Mouse (Mus musculus): ENCODE measurements at regions not wholly inside any gene's neighbourhood (a gene's known extent, or its start where the extent isn't known, plus 50 kb on each side); places are given as distances from the start of the nearest gene placed in this dataset.

- DNase-seq: no peak
Measured at GRCm38 (mm10) chr3:21824101-21824880, 252.2 kb upstream of the Tbl1xr1 start.

GRCm38 (mm10) chr3:21824913-21825610, 251.4 kb upstream of the Tbl1xr1 start:
- peak; percentile 71 for DNase-seq

- peak; percentile 37 for DNase-seq
Measured at GRCm38 (mm10) chr3:21827656-21828055, 248.8 kb upstream of the Tbl1xr1 start.

GRCm38 (mm10) chr3:21833111-21833510, 243.3 kb upstream of the Tbl1xr1 start:
- DNase-seq: no peak

GRCm38 (mm10) chr3:21835526-21835925, 240.9 kb upstream of the Tbl1xr1 start:
- DNase-seq: peak; percentile 37

GRCm38 (mm10) chr3:21837297-21837946, 239.0 kb upstream of the Tbl1xr1 start:
- DNase-seq: no peak

- DNase-seq: no peak
Measured at GRCm38 (mm10) chr3:21840751-21841488, 235.5 kb upstream of the Tbl1xr1 start.

- peak; percentile 34 for DNase-seq
Measured at GRCm38 (mm10) chr3:21841506-21841905, 234.9 kb upstream of the Tbl1xr1 start.

GRCm38 (mm10) chr3:21842545-21843291, 233.7 kb upstream of the Tbl1xr1 start:
- no peak for DNase-seq

GRCm38 (mm10) chr3:21843292-21843852, 233.1 kb upstream of the Tbl1xr1 start:
- peak; percentile 58 for DNase-seq

- no peak for DNase-seq
Measured at GRCm38 (mm10) chr3:21849831-21850230, 226.6 kb upstream of the Tbl1xr1 start.

GRCm38 (mm10) chr3:21850977-21851376, 225.5 kb upstream of the Tbl1xr1 start:
- DNase-seq: no peak

GRCm38 (mm10) chr3:21854340-21854739, 222.1 kb upstream of the Tbl1xr1 start:
- DNase-seq: no peak

GRCm38 (mm10) chr3:21859436-21859835, 217.0 kb upstream of the Tbl1xr1 start:
- no peak for DNase-seq

- peak; percentile 67 for DNase-seq
Measured at GRCm38 (mm10) chr3:21860915-21861635, 215.4 kb upstream of the Tbl1xr1 start.

GRCm38 (mm10) chr3:21861636-21861970, 214.8 kb upstream of the Tbl1xr1 start:
- peak; percentile 71 for DNase-seq

- no peak for DNase-seq
Measured at GRCm38 (mm10) chr3:21864391-21864790, 212.1 kb upstream of the Tbl1xr1 start.

GRCm38 (mm10) chr3:21865856-21866255, 210.6 kb upstream of the Tbl1xr1 start:
- DNase-seq: no peak

- DNase-seq: no peak
Measured at GRCm38 (mm10) chr3:21878396-21878795, 198.1 kb upstream of the Tbl1xr1 start.

GRCm38 (mm10) chr3:21884216-21884615, 192.2 kb upstream of the Tbl1xr1 start:
- DNase-seq: no peak

GRCm38 (mm10) chr3:21888710-21889109, 187.7 kb upstream of the Tbl1xr1 start:
- no peak for DNase-seq
